Comparison of ENCODE assay signal across 10 mouse cellular contexts in the genomic region with DNA sequence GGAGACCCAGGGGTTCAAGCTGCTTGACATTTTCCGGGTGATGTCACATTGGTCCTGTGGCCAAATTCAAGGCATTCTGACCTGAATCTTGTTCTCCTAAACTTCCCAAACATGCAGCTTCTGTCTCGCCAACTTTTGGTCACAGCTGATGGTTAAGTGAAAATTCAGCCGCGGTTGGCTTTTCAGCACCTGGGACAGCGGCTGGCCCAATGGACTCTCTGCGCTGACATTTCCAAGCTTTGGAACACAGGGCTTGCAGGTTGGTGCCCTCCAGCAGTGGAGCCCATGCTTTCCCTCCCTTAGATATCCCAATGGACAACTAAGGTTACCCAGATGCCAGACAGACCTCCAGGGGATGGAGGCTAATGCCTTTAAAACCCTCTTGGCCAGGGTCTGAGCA.
A peak's percentile ranks its signal among the peaks of the same experiment; 100 is the strongest.
DNase-seq lines count a peak whose midpoint lies in the region; ATAC-seq and TF ChIP-seq lines count a peak whose summit lies in the region.
"Had no signal": no experiment of that assay in that cellular context is flagged by ENCODE, and none has a peak within 500 bp of the region (broad histone marks: within the 10 kb centered on the region; RNA-seq: fewer than 3 reads in every experiment).

No protein-coding gene starts in this region.

- intact Hi-C loops in heart, postnatal 25 days (cut with DNase I) = no loop called here

- no peaks in the 10 kb centered on the region for H3K27me3 ChIP-seq in embryonic facial prominence, embryonic 11.5 days (ENCODE audit: control insufficient read depth, insufficient read depth, low read length)
- H3K27me3 ChIP-seq in forebrain, postnatal 0 days (ENCODE audit: insufficient read depth, low read length) = no peaks in the 10 kb centered on the region

- no peaks in the 10 kb centered on the region for H3K9me3 ChIP-seq in embryonic facial prominence, embryonic 11.5 days (replicated peaks; ENCODE audit: control insufficient read depth, low read length)
- H3K9me3 ChIP-seq in forebrain, postnatal 0 days (ENCODE audit: low read length) = no peaks in the 10 kb centered on the region

- 36% methylated on average over 6 of the region's 6 CpGs for WGBS in embryonic facial prominence, embryonic 11.5 days
- 38% methylated on average over 6 of the region's 6 CpGs for WGBS in forebrain, postnatal 0 days

- no peak for TF ChIP-seq CTCF in layer of hippocampus, adult 2 months (conservative IDR thresholded peaks at IDR 0.05)
- TF ChIP-seq CTCF in forebrain, postnatal 0 days (IDR thresholded peaks at IDR 0.05; ENCODE audit: low read depth) = no peak

- DNase-seq in heart, postnatal 4 days = peak; percentile 21
- DNase-seq in heart, postnatal 25 days (ENCODE audit: low spot score) = no peak
- peak; percentile 2 for DNase-seq in ovary, postnatal 10 days (ENCODE audit: low spot score)
- DNase-seq in ovary, adult 18-20 months (ENCODE audit: low spot score) = no peak
- peak; percentile 72 for DNase-seq in embryonic facial prominence, embryonic 11.5 days (ENCODE audit: low spot score)
- no peak for DNase-seq in left cerebral cortex, adult 8-10 months (ENCODE audit: low spot score in 2 of 2)
- DNase-seq in layer of hippocampus, adult 2 months (ENCODE audit: low spot score in 2 of 2) = no peak
- no peak for DNase-seq in forebrain, postnatal 0 days
- DNase-seq: cerebellum, adult 11-12 months had no signal

- no peak overlapping the region for H3K4me3 ChIP-seq in embryonic facial prominence, embryonic 11.5 days (ENCODE audit: low read depth, low read length)
- H3K4me3 ChIP-seq in layer of hippocampus, adult 2 months = no peak overlapping the region
- no peak overlapping the region for H3K4me3 ChIP-seq in forebrain, postnatal 0 days (ENCODE audit: low read depth, low read length)

- no peak overlapping the region for H3K9ac ChIP-seq in embryonic facial prominence, embryonic 11.5 days (replicated peaks; ENCODE audit: low read length)
- H3K9ac ChIP-seq in forebrain, postnatal 0 days = no peak overlapping the region

- no peak overlapping the region for H3K27ac ChIP-seq in embryonic facial prominence, embryonic 11.5 days (replicated peaks; ENCODE audit: low read depth, low read length)
- no peak overlapping the region for H3K27ac ChIP-seq in layer of hippocampus, adult 2 months
- H3K27ac ChIP-seq in forebrain, postnatal 0 days (ENCODE audit: low read depth, low read length) = no peak overlapping the region
- H3K27ac ChIP-seq: hindbrain, postnatal 0 days had no signal

- H3K4me1 ChIP-seq in embryonic facial prominence, embryonic 11.5 days (ENCODE audit: control insufficient read depth, insufficient read depth, low read length) = no peaks in the 10 kb centered on the region
- H3K4me1 ChIP-seq in forebrain, postnatal 0 days (ENCODE audit: insufficient read depth) = no peaks in the 10 kb centered on the region

- ATAC-seq in embryonic facial prominence, embryonic 11.5 days (replicated peaks; ENCODE audit: insufficient number of reproducible peaks, low FRiP score, low TSS enrichment, low read depth) = no peak
- no peak for ATAC-seq in forebrain, postnatal 0 days
- ATAC-seq: hindbrain, postnatal 0 days had no signal

- no peak overlapping the region for H3K4me2 ChIP-seq in embryonic facial prominence, embryonic 11.5 days (ENCODE audit: low read depth, low read length)
- no peak overlapping the region for H3K4me2 ChIP-seq in forebrain, postnatal 0 days (ENCODE audit: low read depth)

- H3K36me3 ChIP-seq in embryonic facial prominence, embryonic 11.5 days (replicated peaks; ENCODE audit: control insufficient read depth, insufficient read depth, low read depth, low read length) = no peaks in the 10 kb centered on the region
- no peaks in the 10 kb centered on the region for H3K36me3 ChIP-seq in forebrain, postnatal 0 days (ENCODE audit: insufficient read depth)

Comparison
In these comparisons a context has a peak if more than half of its experiments do, and no peak if none do; other contexts are left out.
1. DNase-seq: peak in heart, postnatal 4 days (single experiment), ovary, postnatal 10 days (single experiment) and embryonic facial prominence, embryonic 11.5 days (single experiment); none in heart, postnatal 25 days (single experiment), ovary, adult 18-20 months (single experiment), left cerebral cortex, adult 8-10 months (0 of 2), layer of hippocampus, adult 2 months (0 of 2) and forebrain, postnatal 0 days (single experiment).